Mouse (Mus musculus): ENCODE results near the gene Gas7. TPM values are rescaled to one million over a fixed set of nuclear protein-coding genes. Genes with fewer than 3 reads are reported as not detected.

The Gas7 gene
- total RNA-seq, 2 experiments from 2014 or later: 371 to 375 TPM

DNA sequence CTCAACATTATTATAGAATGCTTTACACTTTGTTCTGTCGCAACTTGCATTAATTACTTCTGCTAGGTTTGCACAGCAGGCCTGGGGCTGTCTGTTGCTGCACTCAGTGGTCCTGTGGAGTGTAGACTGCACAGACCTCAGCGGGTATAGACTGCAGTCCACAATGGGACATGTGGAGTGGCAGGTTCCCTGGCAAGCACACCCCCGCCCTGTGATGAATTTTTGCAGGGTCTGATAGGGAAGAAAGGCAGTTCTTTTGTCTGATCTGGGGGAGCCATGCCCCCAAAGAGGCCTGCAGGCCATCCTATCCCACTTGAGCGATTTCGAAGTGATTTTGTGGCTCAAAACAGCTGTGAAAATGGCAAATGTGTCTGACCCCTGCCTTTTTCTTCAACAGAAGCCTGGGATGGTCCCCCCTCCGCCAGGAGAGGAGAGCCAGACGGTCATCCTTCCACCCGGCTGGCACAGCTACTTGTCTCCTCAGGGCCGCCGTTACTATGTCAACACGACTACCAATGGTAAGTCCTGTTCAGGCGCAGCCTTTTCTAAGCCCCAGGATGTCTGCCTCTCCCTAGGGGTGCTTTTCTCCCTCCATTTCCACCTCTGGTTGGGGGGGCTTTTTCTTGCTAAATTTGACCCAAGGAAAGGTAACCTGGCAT, 147.6 kb downstream of the Gas7 start:
- DNase-seq: peak; percentile 74
- intact Hi-C loops (cut with DNase I): no loop called here

DNA sequence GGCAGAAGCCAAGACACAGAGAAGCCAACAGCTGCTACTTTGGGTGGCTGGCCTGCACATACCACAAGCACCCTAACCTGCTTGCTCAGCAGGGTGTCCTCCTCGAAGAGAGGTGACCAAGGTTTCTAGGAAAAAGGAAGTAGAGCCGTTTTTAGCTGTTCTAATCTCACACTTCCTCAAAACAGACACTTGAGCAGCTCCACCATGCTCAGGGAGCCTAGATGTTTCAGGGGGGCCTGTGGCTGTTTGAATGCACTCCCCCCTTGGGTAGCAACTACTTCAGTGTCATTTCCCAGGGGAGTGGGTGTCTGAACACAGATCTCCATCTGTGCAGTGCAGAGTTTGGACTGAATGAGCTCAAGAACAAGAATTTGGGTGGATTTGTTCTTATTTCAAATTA, 149.2 kb downstream of the Gas7 start:
- DNase-seq: no peak
- intact Hi-C loops (cut with DNase I): no loop called here

DNA sequence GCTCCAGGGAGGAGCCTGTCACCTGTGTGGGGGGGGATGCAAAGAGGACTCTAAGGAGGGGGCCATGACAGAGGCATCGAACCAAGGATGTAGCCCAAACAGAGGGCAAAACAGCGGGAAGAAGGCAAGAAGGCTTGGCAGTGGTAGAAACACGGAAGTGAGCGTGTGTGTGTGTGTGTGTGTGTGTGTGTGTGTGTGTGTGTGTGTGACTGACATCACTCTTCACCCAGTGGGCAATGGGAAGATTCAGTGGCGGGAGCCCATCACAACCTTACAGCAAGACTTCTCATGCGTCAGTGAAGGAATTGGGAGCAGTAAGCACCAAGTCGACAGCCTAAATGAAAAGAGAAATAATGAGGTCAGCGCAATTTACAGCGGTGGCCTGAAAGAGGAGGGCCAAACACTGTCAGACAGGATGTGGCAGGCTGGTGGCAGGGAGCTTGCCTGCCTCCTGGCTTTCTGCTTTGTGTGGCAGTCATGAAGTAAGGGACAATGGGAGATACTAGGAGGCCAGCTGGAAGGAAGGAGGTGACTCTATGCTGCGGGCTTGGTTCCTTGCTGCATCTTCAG, 153.0 kb downstream of the Gas7 start:
- no peak for DNase-seq
- intact Hi-C loops (cut with DNase I): no loop called here

DNA sequence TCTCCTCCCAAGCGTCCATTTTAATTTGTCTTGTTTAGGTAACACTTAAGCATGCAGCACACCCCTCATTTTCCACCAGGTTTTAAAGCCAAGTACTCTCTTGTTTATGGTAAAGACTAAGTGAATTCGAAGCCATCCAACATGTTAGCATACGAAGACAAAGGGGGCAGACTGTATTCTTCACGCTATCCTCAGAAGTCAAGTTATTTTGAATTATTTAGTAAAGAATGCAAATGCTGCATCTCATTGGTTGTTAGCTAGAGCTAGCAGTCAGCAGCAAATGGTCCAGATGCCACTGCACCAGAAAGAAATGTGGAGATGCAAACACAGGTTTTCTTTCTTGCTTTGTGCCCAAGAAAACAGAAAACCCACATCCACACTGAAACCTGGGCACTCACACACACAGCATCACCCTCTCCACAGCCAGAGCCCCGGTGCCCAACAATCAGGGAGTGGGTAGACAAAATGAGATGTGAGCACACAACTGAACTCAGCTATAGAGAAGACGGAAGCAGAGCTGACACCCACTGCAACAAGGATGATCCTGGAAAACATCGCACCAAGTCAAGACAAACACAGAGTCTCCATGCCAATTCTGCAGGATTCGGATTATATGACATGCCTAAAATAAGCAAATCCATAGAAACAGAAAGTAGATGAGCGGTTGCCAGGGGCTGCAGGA, 157.1 kb downstream of the Gas7 start:
- intact Hi-C loops (cut with DNase I): no loop called here
- DNase-seq: no peak

DNA sequence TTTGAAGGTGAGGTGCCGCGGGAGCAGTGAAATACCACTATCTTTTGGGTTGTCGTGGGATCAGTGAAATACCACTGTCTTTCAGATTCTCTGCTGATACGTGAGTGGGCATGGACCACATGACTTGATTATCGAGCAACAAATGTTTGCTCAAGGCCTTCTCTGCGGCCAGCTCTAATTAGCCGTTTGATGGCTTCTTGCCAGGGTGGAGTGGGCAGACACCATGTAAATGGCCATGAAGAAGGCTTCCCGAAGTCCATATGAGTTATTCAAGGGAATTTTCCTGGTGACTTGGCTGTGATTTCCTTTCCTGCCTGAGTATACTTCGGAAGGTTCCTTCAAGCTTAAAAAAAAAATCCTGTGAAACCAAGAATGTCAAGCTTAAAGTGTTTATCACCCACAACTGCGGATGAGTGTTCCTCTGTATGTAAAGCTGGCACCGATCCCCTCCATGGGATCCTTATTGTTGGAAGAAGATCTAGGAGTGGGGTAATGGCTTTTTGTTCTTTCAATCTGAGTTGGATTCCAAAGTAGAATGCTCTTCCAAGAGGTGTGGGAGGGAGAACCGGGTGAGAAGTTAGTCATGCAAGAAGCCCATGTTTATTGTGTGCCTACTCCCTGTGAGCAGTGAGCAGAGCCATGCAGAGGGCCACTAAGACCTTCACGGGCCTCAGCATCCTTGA, 161.5 kb downstream of the Gas7 start:
- peak; percentile 31 for DNase-seq
- intact Hi-C loops (cut with DNase I): no loop called here

DNA sequence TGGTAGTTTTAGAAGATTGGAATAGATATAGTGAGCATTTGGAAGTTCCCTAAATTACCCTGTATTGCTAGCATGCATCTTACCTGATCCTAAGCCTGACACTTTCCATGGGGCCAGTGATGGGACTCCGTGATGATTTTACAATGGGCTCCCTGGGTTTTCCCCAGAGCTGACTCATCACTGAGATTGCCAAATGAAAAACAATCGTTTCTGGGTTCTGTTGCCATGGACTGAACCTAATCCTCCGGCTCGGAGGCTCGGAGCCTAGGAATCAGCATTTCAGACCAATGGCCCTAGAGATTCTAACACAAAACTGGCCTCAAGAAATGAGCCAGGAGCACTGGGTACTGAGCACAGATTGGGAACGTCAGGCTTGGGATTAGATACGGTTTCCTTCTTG, 167.1 kb downstream of the Gas7 start:
- intact Hi-C loops (cut with DNase I): no loop called here

DNA sequence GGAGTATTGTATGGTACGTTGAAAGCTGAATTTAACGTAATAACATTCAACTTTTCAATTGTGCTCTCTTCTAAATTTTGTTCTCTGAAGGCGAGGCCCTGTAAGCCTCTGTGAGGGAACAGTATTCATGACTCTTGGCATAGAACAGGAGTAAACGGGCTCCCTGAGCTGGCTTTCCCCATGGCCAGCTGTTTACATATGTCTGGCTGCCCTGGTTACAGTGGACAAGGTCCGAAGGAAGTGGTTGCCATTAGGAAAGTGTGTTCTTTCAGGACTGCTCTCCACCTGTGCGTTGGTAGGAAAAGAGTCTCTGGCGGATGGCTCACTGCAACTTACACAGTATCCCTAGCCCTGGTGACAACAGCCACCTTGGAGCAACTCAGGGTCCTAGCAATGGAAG, 171.9 kb downstream of the Gas7 start:
- DNase-seq: no peak
- intact Hi-C loops (cut with DNase I): no loop called here

More for the DNA sequence above, 167.1 kb downstream of the Gas7 start:
- DNase-seq: no peak

DNA sequence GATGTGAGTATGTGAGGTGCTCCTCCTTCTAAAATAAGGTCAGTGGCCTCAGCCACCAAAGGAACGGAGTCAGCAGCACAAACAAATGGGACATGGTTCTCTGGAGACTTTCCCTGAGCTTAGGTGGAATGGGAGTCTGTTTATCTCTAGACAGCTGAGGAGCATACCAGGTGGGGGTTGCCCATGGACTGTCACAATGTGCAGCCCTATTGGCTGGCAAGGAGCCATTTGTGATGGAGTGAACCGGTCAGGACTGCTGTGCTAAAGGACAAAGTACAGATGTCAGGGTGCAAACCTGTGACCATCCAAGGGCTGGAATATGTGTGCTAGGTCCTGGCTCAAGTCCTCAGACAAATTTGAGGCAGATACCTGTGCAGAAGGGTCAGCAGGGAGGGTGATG, 173.3 kb downstream of the Gas7 start:
- intact Hi-C loops (cut with DNase I): no loop called here
- no peak for DNase-seq

DNA sequence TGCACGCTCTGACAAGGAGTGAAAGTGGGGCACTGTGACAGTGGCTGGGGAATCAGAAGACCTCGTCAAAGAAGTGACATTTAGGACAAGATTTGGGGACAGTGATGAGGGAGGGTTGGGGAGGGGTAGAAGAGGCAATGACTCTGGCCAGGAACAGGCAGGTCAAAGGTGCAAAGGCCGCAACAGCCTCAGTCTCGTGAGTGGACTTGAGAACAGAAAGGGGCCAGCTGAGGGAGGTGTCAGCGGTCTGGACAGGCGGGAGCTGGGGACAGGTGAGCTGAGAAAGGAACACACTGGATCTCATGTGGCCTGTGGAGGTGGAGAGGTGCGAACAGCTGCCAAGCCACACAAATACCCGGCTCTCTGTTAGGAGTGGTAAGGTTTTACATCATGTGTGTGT, 177.7 kb downstream of the Gas7 start:
- intact Hi-C loops (cut with DNase I): no loop called here
- no peak for DNase-seq

DNA sequence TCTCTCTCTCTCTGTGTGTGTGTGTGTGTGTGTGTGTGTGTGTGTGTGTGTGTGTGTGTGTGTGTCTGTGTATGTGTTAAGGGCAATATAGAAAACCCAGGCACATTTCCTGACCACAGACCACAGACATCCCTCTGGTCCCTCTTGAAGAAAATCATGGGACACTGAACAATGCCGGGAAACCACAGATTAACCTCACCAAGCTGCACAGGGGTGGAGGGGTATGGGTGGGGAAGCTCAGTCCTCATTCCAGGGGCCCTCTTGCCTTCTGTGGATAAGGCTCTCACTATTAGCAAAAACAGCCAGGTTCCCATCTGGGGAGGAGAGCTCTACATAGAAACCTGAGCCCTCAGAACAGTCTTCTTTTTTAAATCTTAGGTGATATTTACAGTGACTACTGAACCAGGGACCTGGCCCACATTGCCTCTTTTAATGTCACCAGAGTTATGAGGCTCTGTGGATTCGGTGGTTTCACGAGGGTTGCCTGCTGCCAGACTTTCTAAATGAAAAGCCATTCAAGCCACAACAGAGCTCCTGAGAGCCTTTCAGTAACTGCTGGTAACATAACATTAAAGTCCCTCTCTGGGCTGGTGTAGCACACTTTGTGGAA, 178.5 kb downstream of the Gas7 start:
- intact Hi-C loops (cut with DNase I): no loop called here
- DNase-seq: no peak

DNA sequence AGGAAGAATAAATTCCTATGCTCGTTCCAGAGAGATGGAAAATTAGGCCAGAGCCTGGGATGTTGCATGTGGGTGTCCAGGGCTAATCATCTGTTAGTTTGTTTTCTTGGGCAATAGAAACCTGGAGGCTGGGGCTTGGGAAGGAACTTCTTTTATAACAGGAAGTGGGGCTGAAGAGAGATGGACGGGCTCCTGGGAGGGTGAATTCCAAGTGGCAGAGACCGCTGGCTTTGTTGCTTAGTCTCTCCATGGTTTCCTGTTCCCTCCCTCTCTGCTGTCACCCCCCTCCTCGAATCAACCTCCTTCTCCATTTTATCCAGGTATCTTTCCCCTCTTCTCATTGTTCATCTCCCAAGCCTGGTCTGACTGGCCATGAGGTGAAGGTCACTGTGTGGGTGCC, 181.0 kb downstream of the Gas7 start:
- intact Hi-C loops (cut with DNase I): no loop called here
- no peak for DNase-seq

DNA sequence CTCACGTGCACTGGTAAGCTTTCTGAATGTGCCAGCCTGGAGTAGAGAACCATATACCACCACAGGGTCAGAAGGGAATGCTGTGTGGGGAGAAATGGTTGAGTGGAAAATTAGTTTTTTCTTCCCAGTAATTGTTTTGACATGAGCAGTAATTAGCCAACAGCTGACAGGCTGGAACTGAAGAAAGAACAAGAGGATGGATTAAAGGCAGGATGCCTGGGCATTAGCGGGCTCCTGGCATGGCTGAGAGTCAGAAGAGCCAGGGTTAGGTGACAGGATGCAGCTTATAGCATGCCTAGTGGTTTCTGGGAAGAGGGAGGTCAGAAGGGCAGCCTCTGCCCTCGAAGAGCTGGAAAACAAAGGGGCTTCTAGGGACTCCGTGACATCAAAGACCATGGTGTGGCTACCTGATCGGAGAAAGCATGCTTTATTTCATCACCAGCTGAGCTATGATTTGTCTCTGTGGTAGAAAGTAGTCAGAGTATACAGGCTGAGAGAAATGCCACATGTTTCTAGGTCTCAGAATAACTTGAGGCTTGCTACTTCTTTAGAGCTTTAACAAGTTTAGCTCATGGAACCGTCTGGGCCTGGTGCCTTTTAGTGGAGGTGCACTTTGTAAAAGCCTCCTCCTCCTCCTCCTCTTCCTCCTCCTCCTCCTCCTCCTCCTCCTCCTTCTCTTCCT, 181.8 kb downstream of the Gas7 start:
- peak; percentile 41 for DNase-seq
- intact Hi-C loops (cut with DNase I): no loop called here

DNA sequence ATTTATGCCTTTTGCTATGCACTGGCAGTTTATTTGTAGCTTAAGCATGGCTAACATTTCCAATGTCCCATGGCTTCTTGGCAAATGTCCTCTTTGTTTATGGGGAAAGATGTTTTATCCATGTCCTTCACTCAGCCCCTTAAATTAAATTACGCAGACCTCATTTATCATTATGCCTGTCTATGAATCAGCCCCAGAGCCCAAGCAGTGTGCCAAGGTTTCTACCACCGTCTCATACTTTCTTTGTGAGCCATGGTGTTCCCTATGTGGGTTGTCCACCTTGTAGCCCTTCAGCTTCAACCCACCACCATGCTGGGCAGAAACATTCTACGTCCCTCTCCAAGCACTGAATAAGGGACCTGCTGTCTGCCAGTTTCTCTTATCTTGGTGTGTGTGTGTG, 183.2 kb downstream of the Gas7 start:
- no peak for DNase-seq
- intact Hi-C loops (cut with DNase I): no loop called here

DNA sequence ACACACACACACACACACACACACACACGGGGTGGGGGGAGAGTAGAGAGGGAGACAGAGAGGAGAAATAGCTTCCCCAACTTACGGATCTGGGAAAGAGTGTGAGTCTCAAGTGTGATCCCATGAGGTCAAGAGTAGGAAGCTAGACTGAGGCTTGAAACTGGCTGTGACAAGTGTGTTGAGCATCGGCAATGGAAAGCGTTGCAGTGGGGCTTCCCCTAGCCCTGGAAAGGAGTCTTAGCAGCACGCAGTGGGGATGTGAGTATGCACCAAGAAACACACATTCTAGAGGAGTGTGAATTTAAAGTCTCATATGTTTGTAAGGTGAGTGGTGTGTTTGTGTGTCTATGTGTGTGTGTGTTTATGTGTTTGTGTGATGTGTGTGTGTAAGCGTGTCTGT, 185.1 kb downstream of the Gas7 start:
- intact Hi-C loops (cut with DNase I): loop anchor here (2.0 to 10.0 kb wide), 2 partner anchors 185 to 265 kb away; partner anchors contain the start of gene Gas7
- no peak for DNase-seq

DNA sequence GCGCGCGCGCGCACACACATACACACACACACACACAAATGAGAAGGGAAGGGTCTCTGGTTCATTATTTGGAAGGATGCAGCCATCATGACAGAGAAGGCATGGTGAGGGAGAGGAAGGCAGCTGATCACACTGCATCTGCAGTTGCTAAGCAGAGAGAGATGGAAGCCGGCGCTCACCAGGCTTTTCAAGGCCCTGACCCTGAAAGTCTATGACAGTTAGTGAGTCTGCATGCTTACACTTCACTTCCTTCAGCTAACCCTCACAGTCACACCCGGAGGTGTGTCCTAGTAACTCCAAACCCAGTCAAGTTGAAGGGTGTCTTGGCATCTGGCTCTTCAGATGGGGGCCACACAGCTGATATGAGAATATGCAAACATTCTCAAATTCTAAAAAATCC, 187.2 kb downstream of the Gas7 start:
- DNase-seq: no peak
- intact Hi-C loops (cut with DNase I): loop anchor here (10.0 kb wide), 1 partner anchor 268 kb away; no protein-coding TSS in a partner anchor

DNA sequence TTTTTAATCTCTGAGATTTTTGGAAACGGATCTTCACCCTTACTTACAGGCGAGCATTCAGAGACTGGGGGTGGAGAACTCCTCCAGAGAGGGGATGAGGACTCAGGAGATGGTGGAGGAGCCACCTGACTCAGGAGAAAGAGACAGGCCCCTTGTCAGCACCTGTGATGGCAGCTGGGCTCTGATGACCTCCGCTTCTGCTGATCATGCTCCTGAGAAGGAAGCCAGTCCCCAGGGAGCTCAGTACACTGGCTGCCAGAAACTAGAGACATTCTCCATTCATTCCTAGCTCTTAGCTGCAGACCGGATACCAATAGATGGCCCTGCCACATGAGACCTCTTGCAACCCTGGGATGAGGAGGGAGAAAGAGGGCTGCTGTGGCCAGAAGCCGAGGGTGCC, 187.6 kb downstream of the Gas7 start:
- intact Hi-C loops (cut with DNase I): loop anchor here (10.0 kb wide), 1 partner anchor 268 kb away; no protein-coding TSS in a partner anchor

DNA sequence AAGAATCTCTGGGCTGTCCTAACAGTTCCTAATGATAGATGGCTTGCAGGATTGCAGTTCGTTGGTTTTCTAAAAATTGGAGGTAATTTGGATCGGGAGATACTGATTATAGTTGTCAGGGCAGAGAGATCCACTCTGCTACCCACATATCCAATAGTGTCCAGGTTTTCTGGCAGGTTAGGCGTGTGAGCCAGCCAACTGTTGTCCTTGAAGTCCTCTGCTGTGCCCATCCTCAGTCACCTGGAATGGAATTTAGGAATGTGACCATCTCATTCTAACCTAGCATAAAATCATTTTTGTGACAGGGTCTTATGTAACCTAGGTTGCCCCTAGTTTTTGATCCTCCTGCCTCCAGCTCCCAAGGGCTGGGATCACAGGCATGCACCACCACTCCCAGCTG, 188.2 kb downstream of the Gas7 start:
- intact Hi-C loops (cut with DNase I): loop anchor here (10.0 kb wide), 1 partner anchor 269 kb away; no protein-coding TSS in a partner anchor

More for the DNA sequence above, 187.6 kb downstream of the Gas7 start:
- DNase-seq: no peak

DNA sequence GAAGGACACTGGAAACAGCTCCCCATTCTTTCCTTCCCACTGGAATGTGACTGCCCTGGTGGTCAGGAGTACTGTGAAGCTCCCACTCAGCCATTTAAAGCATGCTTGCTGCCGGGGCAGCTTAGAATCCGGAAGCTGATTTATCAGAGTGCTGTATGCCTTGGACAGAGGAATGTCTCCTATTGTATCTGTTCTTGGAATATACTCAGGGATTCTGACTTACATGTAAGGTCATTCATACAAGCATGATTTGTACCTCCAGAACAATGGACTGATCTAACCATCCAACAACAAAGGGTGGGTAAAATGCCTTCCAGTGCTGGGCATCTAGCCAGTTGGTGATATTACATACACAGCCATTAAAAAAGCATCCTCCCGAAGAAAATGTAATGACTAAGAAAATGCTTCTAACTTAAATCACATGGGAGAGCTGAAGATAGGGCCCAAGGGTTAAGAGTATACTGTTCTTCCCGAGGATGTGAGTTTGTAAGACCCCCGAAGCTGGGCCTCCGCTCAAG, 189.5 kb downstream of the Gas7 start:
- intact Hi-C loops (cut with DNase I): loop anchor here (10.0 kb wide), 1 partner anchor 270 kb away; no protein-coding TSS in a partner anchor
- DNase-seq: no peak

More for the DNA sequence above, 188.2 kb downstream of the Gas7 start:
- DNase-seq: no peak

DNA sequence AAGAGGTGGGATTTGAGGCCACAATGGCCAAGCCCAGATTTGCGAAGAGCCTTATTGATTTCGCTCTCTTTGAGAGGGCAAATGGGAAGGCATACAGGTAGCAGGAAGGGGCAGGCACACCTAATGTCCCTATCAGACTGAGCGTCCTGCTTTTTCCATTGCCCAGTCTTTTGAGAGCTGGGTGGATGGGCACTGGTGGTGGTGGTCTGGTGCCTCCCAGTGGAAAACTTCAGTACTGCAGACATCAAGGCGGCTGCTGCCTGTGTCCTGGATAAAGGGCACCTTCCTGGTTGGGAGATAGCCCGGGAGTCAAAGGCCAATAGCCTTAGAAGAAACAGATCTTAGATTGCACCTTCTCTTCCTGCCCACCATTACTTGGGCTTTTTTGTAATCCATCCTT, 192.5 kb downstream of the Gas7 start:
- intact Hi-C loops (cut with DNase I): loop anchor here (10.0 kb wide), 1 partner anchor 273 kb away; no protein-coding TSS in a partner anchor

More for the DNA sequence above, 192.5 kb downstream of the Gas7 start:
- peak; percentile 81 for DNase-seq

Measured in left cerebral cortex, postnatal 4 days (tissue).